Mouse (Mus musculus) embryonic fibroblast, embryonic 13.5 days (primary cell): ENCODE data around the gene Gm49661.

Experiments used
- CTCF ChIP-seq: IDR thresholded peaks from 2 replicates; pipeline ENCODE4 v1.5.1; 2011; ENCODE audit warnings: mild to moderate bottlenecking, control low read depth, low read length, moderate library complexity, borderline replicate concordance; ENCODE audit not compliant: insufficient read depth
- POLR2A ChIP-seq: IDR thresholded peaks from 2 replicates; pipeline ENCODE4 v1.6.1; 2011; ENCODE audit warnings: low read depth, mild to moderate bottlenecking, control low read depth, low read length, moderate library complexity

DNA sequence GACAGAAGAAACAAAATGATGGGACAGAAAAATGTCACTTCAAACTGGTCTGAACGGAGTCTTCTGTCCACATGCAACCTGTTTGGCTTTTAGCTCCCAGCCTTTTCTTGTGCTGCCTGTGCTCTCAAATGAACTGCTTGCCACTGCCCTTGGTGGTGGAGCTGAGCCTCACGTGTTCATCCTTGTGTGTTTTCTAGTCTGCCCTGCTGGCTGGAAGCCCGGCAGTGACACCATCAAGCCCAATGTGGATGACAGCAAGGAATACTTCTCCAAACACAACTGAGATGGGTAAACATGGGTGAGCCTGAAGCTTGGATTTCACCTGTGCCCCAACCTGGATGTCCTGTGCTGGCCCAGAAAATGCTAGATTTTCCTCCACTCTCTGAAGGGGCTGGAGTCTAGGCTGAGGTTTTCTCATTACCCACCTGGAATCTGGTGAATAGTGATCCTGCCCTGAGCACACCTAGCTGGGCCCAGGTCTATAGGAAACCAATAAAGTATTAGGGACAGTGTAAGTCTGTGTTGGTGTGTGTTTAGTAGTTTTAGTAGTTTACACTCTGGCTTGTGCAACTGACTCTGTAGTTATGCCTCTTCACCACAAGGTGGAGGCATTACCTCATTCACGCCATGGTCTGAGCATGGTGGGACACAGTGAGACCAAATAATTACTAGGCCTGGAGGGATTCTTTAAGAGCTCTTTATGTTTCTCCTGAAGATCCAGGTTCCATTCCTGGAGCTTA lies 4.7 kb upstream of the Gm49661 start:
- TF ChIP-seq CTCF, result peak; percentile 81; the same call in 1 of the 2 replicates
- TF ChIP-seq POLR2A, result no peak
